Mouse (Mus musculus): Measurements from ENCODE around the gene Cdc20b. TPM values are rescaled to one million over a fixed set of nuclear protein-coding genes. Genes with fewer than 3 reads are reported as not detected.

Cdc20b gene
- polyA plus RNA-seq (2012; rRNA removed): 0.04 TPM in 1 of 2 replicates, not detected in the other
- polyA plus RNA-seq (2014; fragmentation: Nextera tagmentation; extraction: Ambion mirVana): not detected in 2 replicates

DNA sequence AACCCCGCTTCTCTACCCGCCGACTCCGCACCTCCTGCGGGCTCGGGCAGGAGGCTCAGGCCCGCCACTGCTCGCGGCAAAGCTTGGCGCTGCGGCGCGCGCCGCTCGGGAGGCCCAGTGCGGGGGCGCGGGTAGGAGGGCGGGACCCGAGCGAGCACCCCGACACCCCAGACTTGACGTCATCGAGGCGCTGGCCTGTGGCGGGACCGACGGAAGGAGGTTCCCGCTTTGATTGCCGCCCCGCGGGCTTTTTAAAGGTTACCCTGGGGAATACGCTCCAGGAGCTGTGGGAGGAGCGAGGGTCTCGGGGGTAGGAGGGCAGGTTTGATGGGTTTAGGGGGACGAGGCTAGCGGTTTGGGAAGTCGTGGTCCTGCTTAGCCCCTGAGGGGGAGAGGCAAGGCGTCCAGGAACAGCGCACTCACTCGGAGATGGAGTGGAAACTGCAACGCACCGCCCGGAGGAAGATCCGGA, at the start of gene Cdc20b:
Cdc20b (plus strand) TSS at position 162 of the 472 bp plus-strand sequence.
- DNase-seq (ENCODE audit: low spot score) (peak; percentile 30), ATAC-seq (ENCODE audit: low FRiP score, low read depth) (no peak; the same call in 1 of the 2 replicates)
- H3K27ac ChIP-seq (replicated peaks; ENCODE audit: low read depth, low read length): no peak within 1 kb of the TSS
- H3K4me1 ChIP-seq (ENCODE audit: control insufficient read depth, insufficient read depth, low read length): peaks cover 6% of the 10 kb centered on the region; the same call in 1 of the 2 replicates
- no peak for TF ChIP-seq POLR2A (IDR thresholded peaks at IDR 0.05; ENCODE audit: borderline replicate concordance, extremely low read depth, insufficient read depth, insufficient read length)
- peak within 1 kb of the TSS; percentile 50 for H3K4me3 ChIP-seq (replicated peaks; ENCODE audit: low read length)
- H3K4me2 ChIP-seq (replicated peaks; ENCODE audit: low read depth, low read length, severe bottlenecking): peak within 1 kb of the TSS; percentile 99
- peaks cover 36% of the 10 kb centered on the region for H3K27me3 ChIP-seq (ENCODE audit: control insufficient read depth, insufficient read depth, low read length)
- H3K9me3 ChIP-seq (ENCODE audit: control insufficient read depth, low read length): no peaks in the 10 kb centered on the region
- H3K9ac ChIP-seq (ENCODE audit: low read depth, low read length, severe bottlenecking): peak within 1 kb of the TSS; percentile 55
- WGBS: 1% methylated on average over 35 of the region's 46 CpGs
- H3K36me3 ChIP-seq (ENCODE audit: control insufficient read depth, insufficient read depth, low read length): no peaks in the 10 kb centered on the region

DNA sequence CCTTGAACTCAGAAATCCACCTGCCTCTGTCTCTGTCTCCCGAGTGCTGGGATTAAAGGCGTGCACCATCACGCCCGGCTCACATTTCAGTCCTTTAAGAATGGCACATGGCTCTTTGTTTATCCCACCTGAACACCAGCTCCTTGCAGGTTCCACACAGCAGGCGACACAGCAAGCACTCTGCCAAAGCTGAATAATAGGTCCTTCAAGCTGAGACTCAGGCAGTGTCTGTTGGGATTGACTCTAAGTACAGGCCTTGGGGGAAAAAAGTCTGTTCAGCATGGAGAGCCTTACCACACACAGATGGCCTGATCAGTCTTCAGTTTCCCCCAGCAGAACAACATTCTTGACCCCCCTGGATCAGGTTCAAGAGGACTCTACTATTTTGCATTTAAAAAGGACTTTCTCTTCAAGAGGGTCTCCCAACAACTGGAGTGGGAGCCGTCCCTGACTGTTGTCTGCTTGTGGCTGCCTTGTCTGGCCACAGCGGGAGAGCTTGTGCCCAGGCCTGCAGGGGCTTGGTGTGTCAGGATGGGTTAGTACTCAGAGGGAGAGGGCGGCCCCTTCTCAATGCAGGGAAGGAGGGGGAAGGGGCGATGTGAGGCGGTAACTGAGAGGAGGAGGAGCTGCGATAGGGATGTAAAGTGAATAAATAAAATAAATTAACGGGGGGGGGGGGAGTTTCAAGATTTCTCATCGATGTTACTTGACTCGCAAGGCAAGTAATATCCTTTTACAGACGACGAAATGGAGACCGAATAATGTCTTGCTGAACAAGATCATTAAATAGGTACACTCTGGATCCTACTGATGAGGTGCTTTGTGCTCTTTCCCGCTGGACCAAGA, 49.1 kb upstream of the Cdc20b start:
- ATAC-seq (ENCODE audit: low FRiP score, low read depth): no peak
- 4% methylated on average over 17 of the region's 18 CpGs for WGBS
- H3K4me2 ChIP-seq (replicated peaks; ENCODE audit: low read depth, low read length, severe bottlenecking): no peak overlapping the region
- H3K27ac ChIP-seq (replicated peaks; ENCODE audit: low read depth, low read length): no peak overlapping the region
- H3K27me3 ChIP-seq (ENCODE audit: control insufficient read depth, insufficient read depth, low read length): peaks cover 53% of the 10 kb centered on the region
- no peak overlapping the region for H3K9ac ChIP-seq (ENCODE audit: low read depth, low read length, severe bottlenecking)
- H3K4me1 ChIP-seq (ENCODE audit: control insufficient read depth, insufficient read depth, low read length): peaks cover 25% of the 10 kb centered on the region
- TF ChIP-seq POLR2A (IDR thresholded peaks at IDR 0.05; ENCODE audit: borderline replicate concordance, extremely low read depth, insufficient read depth, insufficient read length): no peak
- no peaks in the 10 kb centered on the region for H3K9me3 ChIP-seq (ENCODE audit: control insufficient read depth, low read length)
- peak overlapping the region; percentile 54; the same call in 1 of the 2 replicates for H3K4me3 ChIP-seq (replicated peaks; ENCODE audit: low read length)
- no peaks in the 10 kb centered on the region for H3K36me3 ChIP-seq (ENCODE audit: control insufficient read depth, insufficient read depth, low read length)
- no peak for DNase-seq (ENCODE audit: low spot score)

- no peak overlapping the region for H3K27ac ChIP-seq (replicated peaks; ENCODE audit: low read depth, low read length)
- no peak for DNase-seq (ENCODE audit: low spot score)
- ATAC-seq (ENCODE audit: low FRiP score, low read depth): no peak
- peak overlapping the region; percentile 54; the same call in 1 of the 2 replicates for H3K4me3 ChIP-seq (replicated peaks; ENCODE audit: low read length)
- TF ChIP-seq POLR2A (IDR thresholded peaks at IDR 0.05; ENCODE audit: borderline replicate concordance, extremely low read depth, insufficient read depth, insufficient read length): no peak
- no peaks in the 10 kb centered on the region for H3K9me3 ChIP-seq (ENCODE audit: control insufficient read depth, low read length)
- WGBS: 1% methylated on average over 17 of the region's 17 CpGs
- peaks cover 25% of the 10 kb centered on the region for H3K4me1 ChIP-seq (ENCODE audit: control insufficient read depth, insufficient read depth, low read length)
- H3K27me3 ChIP-seq (ENCODE audit: control insufficient read depth, insufficient read depth, low read length): peaks cover 59% of the 10 kb centered on the region
- H3K36me3 ChIP-seq (ENCODE audit: control insufficient read depth, insufficient read depth, low read length): no peaks in the 10 kb centered on the region
- H3K4me2 ChIP-seq (replicated peaks; ENCODE audit: low read depth, low read length, severe bottlenecking): peak overlapping the region; percentile 99; the same call in 1 of the 2 replicates
- no peak overlapping the region; the same call in 1 of the 2 replicates for H3K9ac ChIP-seq (ENCODE audit: low read depth, low read length, severe bottlenecking)
Observed at GRCm38 (mm10) chr13:112986451-112986950, 48.4 kb upstream of the Cdc20b start.

GRCm38 (mm10) chr13:112987532-112987943, 47.4 kb upstream of the Cdc20b start, which contains the start of gene Ccno:
Gene Ccno (plus strand): TSS chr13:112987802.
- WGBS: under 1% methylated on average over 33 of the region's 47 CpGs
- Histone ChIP-seq H3K4me1 (ENCODE audit: control insufficient read depth, insufficient read depth, low read length) (peaks cover 25% of the 10 kb centered on the region), H3K36me3 (ENCODE audit: control insufficient read depth, insufficient read depth, low read length) (no peaks in the 10 kb centered on the region), H3K4me2 (replicated peaks; ENCODE audit: low read depth, low read length, severe bottlenecking) (peak within 1 kb of the TSS; percentile 99), H3K9ac (ENCODE audit: low read depth, low read length, severe bottlenecking) (peak within 1 kb of the TSS; percentile 52), H3K27ac (replicated peaks; ENCODE audit: low read depth, low read length) (no peak within 1 kb of the TSS), H3K9me3 (ENCODE audit: control insufficient read depth, low read length) (no peaks in the 10 kb centered on the region), H3K27me3 (ENCODE audit: control insufficient read depth, insufficient read depth, low read length) (peaks cover 65% of the 10 kb centered on the region), H3K4me3 (replicated peaks; ENCODE audit: low read length) (peak within 1 kb of the TSS; percentile 54)
- TF ChIP-seq POLR2A (IDR thresholded peaks at IDR 0.05; ENCODE audit: borderline replicate concordance, extremely low read depth, insufficient read depth, insufficient read length): no peak
- peak; percentile 98 for ATAC-seq (ENCODE audit: low FRiP score, low read depth)
- DNase-seq (ENCODE audit: low spot score): peak; percentile 91

GRCm38 (mm10) chr13:112987991-112988390, 46.9 kb upstream of the Cdc20b start:
- H3K27ac ChIP-seq (replicated peaks; ENCODE audit: low read depth, low read length): no peak overlapping the region
- H3K9ac ChIP-seq (ENCODE audit: low read depth, low read length, severe bottlenecking): peak overlapping the region; percentile 52
- peak overlapping the region; percentile 99 for H3K4me2 ChIP-seq (replicated peaks; ENCODE audit: low read depth, low read length, severe bottlenecking)
- no peak for DNase-seq (ENCODE audit: low spot score)
- ATAC-seq (ENCODE audit: low FRiP score, low read depth): no peak
- no peaks in the 10 kb centered on the region for H3K9me3 ChIP-seq (ENCODE audit: control insufficient read depth, low read length)
- H3K27me3 ChIP-seq (ENCODE audit: control insufficient read depth, insufficient read depth, low read length): peaks cover 68% of the 10 kb centered on the region
- WGBS: 5% methylated on average over 38 of the region's 39 CpGs
- no peak for TF ChIP-seq POLR2A (IDR thresholded peaks at IDR 0.05; ENCODE audit: borderline replicate concordance, extremely low read depth, insufficient read depth, insufficient read length)
- peak overlapping the region; percentile 54 for H3K4me3 ChIP-seq (replicated peaks; ENCODE audit: low read length)
- no peaks in the 10 kb centered on the region for H3K36me3 ChIP-seq (ENCODE audit: control insufficient read depth, insufficient read depth, low read length)
- H3K4me1 ChIP-seq (ENCODE audit: control insufficient read depth, insufficient read depth, low read length): peaks cover 25% of the 10 kb centered on the region

All from limb, embryonic 14.5 days (tissue).